Comparison of ENCODE assay signal across 9 mouse cellular contexts in genomic region chr2:153528571-153529364, GRCm38 (mm10). TPM values are rescaled to one million over a fixed set of nuclear protein-coding genes. Genes with fewer than 3 reads are reported as not detected.
DNase-seq lines count a peak whose midpoint lies in the region; ATAC-seq and TF ChIP-seq lines count a peak whose summit lies in the region.
"Had no signal": no experiment of that assay in that cellular context is flagged by ENCODE, and none has a peak within 500 bp of the region (broad histone marks: within the 10 kb centered on the region; RNA-seq: fewer than 3 reads in every experiment).

No protein-coding gene starts in this region.

- H3K4me1 ChIP-seq in CH12.LX (ENCODE audit: control insufficient read depth in 1 of 2, insufficient read depth in 2 of 2): peaks cover 28 to 46% of the 10 kb centered on the region in 2 experiments
- H3K4me1 ChIP-seq in heart, embryonic 13.5 days: peaks cover 50% of the 10 kb centered on the region
- peaks cover 55% of the 10 kb centered on the region for H3K4me1 ChIP-seq in midbrain, embryonic 13.5 days (replicated peaks)

- dilution Hi-C loops in CH12.LX (cut with MboI; ENCODE audit: extremely low pct_ligation_motif_present, extremely low pct_unique_long_range_greater_than_20kb, low sequenced_read_pairs): no loop called here

- no peak for TF ChIP-seq EP300 in CH12.LX (IDR thresholded peaks at IDR 0.05; ENCODE audit: low read length)

- peak; percentile 95 for DNase-seq in heart, adult 11 months
- DNase-seq in heart, postnatal 25 days (ENCODE audit: low spot score): no peak
- DNase-seq in CH12.LX (ENCODE audit: extremely low read depth): peak; percentile 37
- DNase-seq in cerebellum, adult 9-10 months: peak; percentile 63
- peak; percentile 65 for DNase-seq in left cerebral cortex, postnatal 4 days
- DNase-seq in thymus, postnatal 4 days: peak; percentile 60

- in situ Hi-C loops in CH12.LX (cut with MboI; ENCODE audit: low pct_ligation_motif_present, low pct_unique_long_range_greater_than_20kb, low sequenced_read_pairs): no loop called here

- peak overlapping the region; percentile 58 to 89 (median 66) for H3K4me3 ChIP-seq in CH12.LX (replicated peaks in 1 of 3; ENCODE audit: low read depth in 2 of 3, low read length in 2 of 3, poor library complexity in 1 of 3)
- peak overlapping the region; percentile 82 for H3K4me3 ChIP-seq in heart, embryonic 13.5 days
- H3K4me3 ChIP-seq in midbrain, embryonic 13.5 days (replicated peaks): peak overlapping the region; percentile 83

- H3K4me2 ChIP-seq in CH12.LX (ENCODE audit: insufficient read depth, low read depth, poor library complexity, severe bottlenecking): peak overlapping the region; percentile 68
- peak overlapping the region; percentile 98 for H3K4me2 ChIP-seq in heart, embryonic 13.5 days
- peak overlapping the region; percentile 91 for H3K4me2 ChIP-seq in midbrain, embryonic 13.5 days (replicated peaks)

- intact Hi-C loops in heart, postnatal 25 days (cut with DNase I): loop anchor here (5.0 kb wide), 1 partner anchor 36 kb away; the partner anchor contains the start of gene 4930404H24Rik
- intact Hi-C loops in left cerebral cortex, postnatal 4 days (cut with DNase I): no loop called here

- H3K27ac ChIP-seq in CH12.LX (ENCODE audit: insufficient read depth, low read depth): peak overlapping the region; percentile 76
- peak overlapping the region; percentile 84 for H3K27ac ChIP-seq in heart, embryonic 13.5 days (replicated peaks)
- H3K27ac ChIP-seq in midbrain, embryonic 13.5 days: peak overlapping the region; percentile 96

- WGBS in heart, embryonic 13.5 days: under 1% methylated on average over 43 of the region's 70 CpGs
- under 1% methylated on average over 19 of the region's 70 CpGs for WGBS in midbrain, embryonic 13.5 days

- peaks cover 0 to under 1% of the 10 kb centered on the region in 2 experiments for H3K36me3 ChIP-seq in CH12.LX (replicated peaks in 1 of 2; ENCODE audit: control insufficient read depth in 1 of 2, insufficient read depth in 1 of 2, low read length in 1 of 2)
- H3K36me3 ChIP-seq in heart, embryonic 13.5 days: no peaks in the 10 kb centered on the region
- H3K36me3 ChIP-seq in midbrain, embryonic 13.5 days: no peaks in the 10 kb centered on the region

- TF ChIP-seq CTCF in CH12.LX (conservative IDR thresholded peaks at IDR 0.05 in 1 of 2, IDR thresholded peaks at IDR 0.05 in 1 of 2; ENCODE audit: low read depth in 2 of 2, low read length in 2 of 2): no peak

- peak overlapping the region; percentile 72 for H3K9ac ChIP-seq in CH12.LX (ENCODE audit: insufficient read depth, low read depth)
- peak overlapping the region; percentile 90 for H3K9ac ChIP-seq in heart, embryonic 13.5 days
- peak overlapping the region; percentile 93 for H3K9ac ChIP-seq in midbrain, embryonic 13.5 days (replicated peaks)

- H3K27me3 ChIP-seq in CH12.LX (replicated peaks): peaks cover 12% of the 10 kb centered on the region
- H3K27me3 ChIP-seq in heart, embryonic 13.5 days (replicated peaks): peaks cover 16% of the 10 kb centered on the region
- peaks cover 13% of the 10 kb centered on the region for H3K27me3 ChIP-seq in midbrain, embryonic 13.5 days

- H3K9me3 ChIP-seq in CH12.LX (replicated peaks; ENCODE audit: low read length): peaks cover 2% of the 10 kb centered on the region
- no peaks in the 10 kb centered on the region for H3K9me3 ChIP-seq in heart, embryonic 13.5 days
- H3K9me3 ChIP-seq in midbrain, embryonic 13.5 days: no peaks in the 10 kb centered on the region

- H3K79me2 ChIP-seq in CH12.LX (replicated peaks; ENCODE audit: control insufficient read depth, extremely low read depth, insufficient read depth, poor library complexity, severe bottlenecking): no peaks in the 10 kb centered on the region

- ATAC-seq in heart, embryonic 13.5 days (ENCODE audit: extremely low read depth, insufficient number of reproducible peaks, low FRiP score, low TSS enrichment): 0 out of 2 replicates have a peak, but pooled peaks have one; percentile 9
- ATAC-seq in midbrain, embryonic 13.5 days: peak; percentile 51

- no peak for TF ChIP-seq RAD21 in CH12.LX (IDR thresholded peaks at IDR 0.05; ENCODE audit: low read depth, low read length)

- TF ChIP-seq POLR2A in CH12.LX (IDR thresholded peaks at IDR 0.05; ENCODE audit: low read depth, low read length): no peak; the same call in 1 of the 2 replicates

TF ChIP-seq in CH12.LX, 34 proteins besides CTCF, POLR2A, EP300 and RAD21:
- TF ChIP-seq MAZ (IDR thresholded peaks at IDR 0.05; ENCODE audit: low read depth, low read length) (peak; percentile 10; the same call in 1 of the 2 replicates), MAFK (IDR thresholded peaks at IDR 0.05; ENCODE audit: insufficient replicate concordance, low read length) (no peak), CHD1 (IDR thresholded peaks at IDR 0.05; ENCODE audit: low read depth, low read length) (no peak), IRF4 (IDR thresholded peaks at IDR 0.05; ENCODE audit: low read depth, low read length) (no peak; the same call in 1 of the 2 replicates), RCOR1 (conservative IDR thresholded peaks at IDR 0.05; ENCODE audit: low read depth, low read length) (no peak), HCFC1 (IDR thresholded peaks at IDR 0.05; ENCODE audit: low read depth, low read length) (no peak), NRF1 (IDR thresholded peaks at IDR 0.05; ENCODE audit: low read depth, low read length) (peak; percentile 14; the same call in 1 of the 2 replicates), POLR2AphosphoS2 (IDR thresholded peaks at IDR 0.05; ENCODE audit: low read depth, low read length) (no peak), MXI1 (IDR thresholded peaks at IDR 0.05; ENCODE audit: low read depth, low read length) (peak; percentile 44), JUN (IDR thresholded peaks at IDR 0.05; ENCODE audit: insufficient read depth, low read depth, low read length) (no peak), TBP (conservative IDR thresholded peaks at IDR 0.05; ENCODE audit: low read depth, low read length) (no peak), UBTF (IDR thresholded peaks at IDR 0.05; ENCODE audit: low read depth, low read length) (peak; percentile 74), ZMIZ1 (IDR thresholded peaks at IDR 0.05; ENCODE audit: low read depth, low read length) (no peak), ELF1 (IDR thresholded peaks at IDR 0.05; ENCODE audit: low read depth, low read length) (no peak), E2F4 (IDR thresholded peaks at IDR 0.05; ENCODE audit: insufficient replicate concordance, low read depth, low read length) (no peak), SIN3A (IDR thresholded peaks at IDR 0.05; ENCODE audit: low read length) (no peak), ZKSCAN1 (IDR thresholded peaks at IDR 0.05; ENCODE audit: borderline replicate concordance, low read depth, low read length) (no peak), MYC (IDR thresholded peaks at IDR 0.05; ENCODE audit: low read depth, low read length) (no peak), ZC3H11A (IDR thresholded peaks at IDR 0.05; ENCODE audit: low read depth, low read length) (no peak), ZNF384 (IDR thresholded peaks at IDR 0.05; ENCODE audit: low read depth, low read length) (no peak), ETS1 (conservative IDR thresholded peaks at IDR 0.05; ENCODE audit: low read depth, low read length) (no peak), USF1 (IDR thresholded peaks at IDR 0.05; ENCODE audit: low read depth, low read length) (no peak), TCF12 (IDR thresholded peaks at IDR 0.05; ENCODE audit: low read depth, low read length) (peak; percentile 4; the same call in 1 of the 2 replicates), KAT2A (IDR thresholded peaks at IDR 0.05; ENCODE audit: insufficient replicate concordance, low read length) (no peak), GABPA (IDR thresholded peaks at IDR 0.05; ENCODE audit: insufficient replicate concordance, low read depth, low read length) (no peak), SMC3 (IDR thresholded peaks at IDR 0.05; ENCODE audit: low read depth, low read length) (no peak), CHD2 (IDR thresholded peaks at IDR 0.05; ENCODE audit: low read length) (no peak; the same call in 1 of the 2 replicates), NELFE (IDR thresholded peaks at IDR 0.05; ENCODE audit: low read depth, low read length) (no peak), USF2 (conservative IDR thresholded peaks at IDR 0.05; ENCODE audit: low read depth, low read length) (no peak), JUND (conservative IDR thresholded peaks at IDR 0.05; ENCODE audit: low read depth, low read length) (no peak), BHLHE40 (IDR thresholded peaks at IDR 0.05; ENCODE audit: low read depth, low read length) (no peak), MEF2A (IDR thresholded peaks at IDR 0.05; ENCODE audit: borderline replicate concordance, low read depth, low read length) (0 out of 2 replicates have a peak, but pooled peaks have one; percentile 37), MAX (IDR thresholded peaks at IDR 0.05; ENCODE audit: low read length) (no peak), PAX5 (IDR thresholded peaks at IDR 0.05; ENCODE audit: low read length) (no peak)

RNA-seq across cellular contexts. Expression of gene Nol4l, which starts 1.0 kb away (rescaled TPM):
- total RNA-seq in heart, postnatal 25 days (2021): 1 to 10 TPM; 4.4 TPM
- 3.5 and 3.7 TPM in 2 replicates for total RNA-seq in CH12.LX (2012; rRNA removed)
- 1.0 and 1.3 TPM in 2 replicates for total RNA-seq in CH12.LX (2014; rRNA removed)
- polyA plus RNA-seq in CH12.LX (2012; ENCODE audit: insufficient read length, low read depth): 1.9 and 3.5 TPM in 2 replicates
- polyA plus RNA-seq in heart, embryonic 13.5 days (2015; fragmentation: Nextera tagmentation; extraction: Ambion mirVana): 10.5 and 11.0 TPM in 2 replicates
- 100 to 1,000 TPM; 111 to 122 TPM for total RNA-seq in left cerebral cortex, postnatal 4 days (2021)
- polyA plus RNA-seq in midbrain, embryonic 13.5 days (2015; fragmentation: Nextera tagmentation; extraction: Ambion mirVana): 41.9 and 43.9 TPM in 2 replicates

RNA-seq across cellular contexts. Expression of gene 4930404H24Rik, which starts 36.2 kb away (rescaled TPM):
- not detected for total RNA-seq in heart, postnatal 25 days (2021)
- total RNA-seq in CH12.LX (2012; rRNA removed): not detected in 2 replicates
- not detected in 2 replicates for total RNA-seq in CH12.LX (2014; rRNA removed)
- not detected in 2 replicates for polyA plus RNA-seq in CH12.LX (2012; ENCODE audit: insufficient read length, low read depth)
- not detected in 2 replicates for polyA plus RNA-seq in heart, embryonic 13.5 days (2015; fragmentation: Nextera tagmentation; extraction: Ambion mirVana)
- not detected for total RNA-seq in left cerebral cortex, postnatal 4 days (2021)
- not detected in 2 replicates for polyA plus RNA-seq in midbrain, embryonic 13.5 days (2015; fragmentation: Nextera tagmentation; extraction: Ambion mirVana)
- total RNA-seq: hematopoietic stem cell, adult 5-6 weeks had no signal

Comparison
In these comparisons a context has a peak if more than half of its experiments do, and no peak if none do; other contexts are left out.
1. RNA of gene Nol4l, which starts 1.0 kb away (total RNA-seq): 111 to 122 TPM in left cerebral cortex, postnatal 4 days; 4.4 TPM in heart, postnatal 25 days and 1.0 to 3.7 TPM in CH12.LX; every median in the first group is over 10 times any median in the second.
2. Peak in every context shown above with its lines, with median percentiles within 50 percentile points of each other: H3K27ac ChIP-seq, H3K4me2 ChIP-seq, H3K4me3 ChIP-seq and H3K9ac ChIP-seq.